Mouse (Mus musculus): ENCODE data around the gene Ralgps2. TPM values are rescaled to one million over a fixed set of nuclear protein-coding genes. Genes with fewer than 3 reads are reported as not detected.
A peak's percentile ranks its signal among the peaks of the same experiment; 100 is the strongest.

The Ralgps2 gene
- total RNA-seq, 2 experiments from 2014 or later, result 43.3 to 54.7 TPM

- no peak for DNase-seq (ENCODE audit: low spot score in 2 of 2)
- intact Hi-C loops (cut with DNase I), result no loop called here
Measured at GRCm38 (mm10) chr1:156854558-156854957, 84.9 kb downstream of the Ralgps2 start.

- intact Hi-C loops (cut with DNase I), result no loop called here
- DNase-seq (ENCODE audit: low spot score in 2 of 2), result no peak
Measured at GRCm38 (mm10) chr1:156852872-156853271, 86.6 kb downstream of the Ralgps2 start.

GRCm38 (mm10) chr1:156852409-156852808 lies 87.0 kb downstream of the Ralgps2 start:
- intact Hi-C loops (cut with DNase I), result no loop called here
- no peak for DNase-seq (ENCODE audit: low spot score in 2 of 2)

- intact Hi-C loops (cut with DNase I), result no loop called here
Measured at GRCm38 (mm10) chr1:156847098-156847497, 92.3 kb downstream of the Ralgps2 start.

GRCm38 (mm10) chr1:156841625-156842339 lies 97.6 kb downstream of the Ralgps2 start:
- intact Hi-C loops (cut with DNase I), result no loop called here
- DNase-seq (ENCODE audit: low spot score in 2 of 2), result no peak

More at GRCm38 (mm10) chr1:156847098-156847497, 92.3 kb downstream of the Ralgps2 start:
- no peak for DNase-seq (ENCODE audit: low spot score in 2 of 2)

- DNase-seq (ENCODE audit: low spot score in 2 of 2), result peak; percentile 18 to 43
- intact Hi-C loops (cut with DNase I), result no loop called here
Measured at GRCm38 (mm10) chr1:156838695-156839094, 100.7 kb downstream of the Ralgps2 start.

GRCm38 (mm10) chr1:156838177-156838576 lies 101.2 kb downstream of the Ralgps2 start, which contains the start of gene Angptl1:
Angptl1 (plus strand) TSS chr1:156838562.
- intact Hi-C loops (cut with DNase I), result no loop called here
- DNase-seq (ENCODE audit: low spot score in 2 of 2), result no peak

GRCm38 (mm10) chr1:156819236-156819635 lies 120.2 kb downstream of the Ralgps2 start:
- DNase-seq (ENCODE audit: low spot score in 2 of 2), result no peak
- intact Hi-C loops (cut with DNase I), result no loop called here

GRCm38 (mm10) chr1:156813485-156813884 lies 125.9 kb downstream of the Ralgps2 start:
- DNase-seq (ENCODE audit: low spot score in 2 of 2), result no peak
- intact Hi-C loops (cut with DNase I), result no loop called here

- DNase-seq (ENCODE audit: low spot score in 2 of 2), result no peak
- intact Hi-C loops (cut with DNase I), result no loop called here
Measured at GRCm38 (mm10) chr1:156812716-156813115, 126.7 kb downstream of the Ralgps2 start.

- DNase-seq (ENCODE audit: low spot score in 2 of 2), result no peak
- intact Hi-C loops (cut with DNase I), result no loop called here
Measured at GRCm38 (mm10) chr1:156811928-156812327, 127.5 kb downstream of the Ralgps2 start.

GRCm38 (mm10) chr1:156808332-156808731 lies 131.1 kb downstream of the Ralgps2 start:
- DNase-seq (ENCODE audit: low spot score in 2 of 2), result peak in 1 of 2 experiments; percentile 10
- intact Hi-C loops (cut with DNase I), result no loop called here

- intact Hi-C loops (cut with DNase I), result loop anchor here (5.0 kb wide), 1 partner anchor 49 kb away; no protein-coding TSS in a partner anchor
- no peak for DNase-seq (ENCODE audit: low spot score in 2 of 2)
Measured at GRCm38 (mm10) chr1:156801276-156801675, 138.2 kb downstream of the Ralgps2 start.

GRCm38 (mm10) chr1:156796251-156796650 lies 143.2 kb downstream of the Ralgps2 start:
- intact Hi-C loops (cut with DNase I), result no loop called here
- no peak for DNase-seq (ENCODE audit: low spot score in 2 of 2)

- DNase-seq (ENCODE audit: low spot score in 2 of 2), result no peak
- intact Hi-C loops (cut with DNase I), result no loop called here
Measured at GRCm38 (mm10) chr1:156789844-156790490, 149.5 kb downstream of the Ralgps2 start.

- no peak for DNase-seq (ENCODE audit: low spot score in 2 of 2)
- intact Hi-C loops (cut with DNase I), result no loop called here
Measured at GRCm38 (mm10) chr1:156787164-156787863, 152.1 kb downstream of the Ralgps2 start.

- DNase-seq (ENCODE audit: low spot score in 2 of 2), result no peak
- intact Hi-C loops (cut with DNase I), result no loop called here
Measured at GRCm38 (mm10) chr1:156786074-156786473, 153.4 kb downstream of the Ralgps2 start.

- intact Hi-C loops (cut with DNase I), result no loop called here
- no peak for DNase-seq (ENCODE audit: low spot score in 2 of 2)
Measured at GRCm38 (mm10) chr1:156784974-156785373, 154.5 kb downstream of the Ralgps2 start.

- no peak for DNase-seq (ENCODE audit: low spot score in 2 of 2)
- intact Hi-C loops (cut with DNase I), result no loop called here
Measured at GRCm38 (mm10) chr1:156784116-156784515, 155.3 kb downstream of the Ralgps2 start.
